Mouse (Mus musculus) CH12.LX (cell line): ENCODE results near the gene Ppp1r37. TPM values are rescaled to one million over a fixed set of nuclear protein-coding genes. Genes with fewer than 3 reads are reported as not detected.

Source experiments
- DNase-seq: peaks from one replicate; pipeline ENCODE4 v3.0.0-alpha.2; 2013; ENCODE audit errors: extremely low read depth
- H3K27ac ChIP-seq: 2 replicates; pipeline ENCODE4 v1.5.1; 2012; ENCODE audit warnings: low read depth, mild to moderate bottlenecking, control low read depth, moderate library complexity; ENCODE audit not compliant: insufficient read depth
- H3K27me3 ChIP-seq: replicated peaks from 2 replicates; pipeline ENCODE3; 2012; ENCODE audit warnings: inconsistent platforms
- H3K36me3 ChIP-seq, 2 experiments: replicated peaks in 1 of 2; 2 replicates each; pipeline versions ENCODE3 to v1.6.1; 2012; ENCODE audit warnings: inconsistent platforms in 1 of 2, low read length in 1 of 2, mild to moderate bottlenecking in 1 of 2, mixed read lengths in 1 of 2, moderate library complexity in 1 of 2; ENCODE audit not compliant: control insufficient read depth in 1 of 2, insufficient read depth in 1 of 2
- H3K4me1 ChIP-seq, 2 experiments: 2 replicates each; pipeline ENCODE4 v1.6.1; 2012; ENCODE audit warnings: inconsistent platforms in 1 of 2, moderate library complexity in 1 of 2; ENCODE audit not compliant: insufficient read depth in 2 of 2, control insufficient read depth in 1 of 2
- H3K4me2 ChIP-seq: 2 replicates; pipeline ENCODE4 v1.6.1; 2012; ENCODE audit warnings: low read depth, mild to moderate bottlenecking, control low read depth; ENCODE audit not compliant: poor library complexity, insufficient read depth, severe bottlenecking
- H3K4me3 ChIP-seq, 3 experiments: fragments of 150-350 bp in 1 of 3; sonication (generic) in 1 of 3; replicated peaks in 1 of 3; 2 replicates each; pipeline versions ENCODE3 to v1.5.1; 2011 to 2012; ENCODE audit warnings: low read depth in 2 of 3, low read length in 2 of 3, mild to moderate bottlenecking in 2 of 3, moderate library complexity in 2 of 3, control low read depth in 1 of 3, improper control_type of control experiment in 1 of 3, inconsistent platforms in 1 of 3, mixed read lengths in 1 of 3; ENCODE audit not compliant: poor library complexity in 1 of 3
- H3K79me2 ChIP-seq: replicated peaks from 2 replicates; pipeline ENCODE4 v1.6.1; 2012; ENCODE audit warnings: mild to moderate bottlenecking, moderate library complexity; ENCODE audit not compliant: control insufficient read depth, poor library complexity, insufficient read depth, severe bottlenecking; ENCODE audit errors: extremely low read depth
- H3K9ac ChIP-seq: 2 replicates; pipeline ENCODE4 v1.6.1; 2012; ENCODE audit warnings: low read depth, mild to moderate bottlenecking, control low read depth, moderate library complexity; ENCODE audit not compliant: insufficient read depth
- H3K9me3 ChIP-seq: replicated peaks from 2 replicates; pipeline ENCODE3; 2012; ENCODE audit warnings: low read length, inconsistent platforms, mixed read lengths
- BHLHE40 ChIP-seq: IDR thresholded peaks from 2 replicates; pipeline ENCODE4 v1.6.1; 2011; ENCODE audit warnings: mild to moderate bottlenecking, low read depth, low read length, improper control_type of control experiment
- CHD1 ChIP-seq: IDR thresholded peaks from 2 replicates; pipeline ENCODE4 v1.6.1; 2012; ENCODE audit warnings: low read depth, low read length, improper control_type of control experiment, inconsistent platforms
- ELF1 ChIP-seq: IDR thresholded peaks from 2 replicates; pipeline ENCODE4 v1.6.1; 2014; ENCODE audit warnings: low read depth, mild to moderate bottlenecking, inconsistent platforms, low read length, improper control_type of control experiment
- EP300 ChIP-seq: IDR thresholded peaks from 2 replicates; pipeline ENCODE4 v1.6.1; 2011; ENCODE audit warnings: low read length, improper control_type of control experiment
- HCFC1 ChIP-seq: IDR thresholded peaks from 2 replicates; pipeline ENCODE4 v1.6.1; 2012; ENCODE audit warnings: low read depth, mild to moderate bottlenecking, inconsistent platforms, low read length, improper control_type of control experiment
- IRF4 ChIP-seq: IDR thresholded peaks from 2 replicates; pipeline ENCODE4 v1.6.1; 2014; ENCODE audit warnings: low read depth, mild to moderate bottlenecking, inconsistent platforms, low read length, improper control_type of control experiment
- KAT2A ChIP-seq: IDR thresholded peaks from 2 replicates; pipeline ENCODE4 v1.6.1; 2012; ENCODE audit warnings: low read length, improper control_type of control experiment, inconsistent platforms; ENCODE audit not compliant: insufficient replicate concordance
- MAX ChIP-seq: IDR thresholded peaks from 2 replicates; pipeline ENCODE4 v1.6.1; 2011; ENCODE audit warnings: low read length, improper control_type of control experiment
- MEF2A ChIP-seq: IDR thresholded peaks from 2 replicates; pipeline ENCODE4 v1.6.1; 2014; ENCODE audit warnings: low read depth, mild to moderate bottlenecking, inconsistent platforms, low read length, improper control_type of control experiment, borderline replicate concordance
- MXI1 ChIP-seq: IDR thresholded peaks from 2 replicates; pipeline ENCODE4 v1.6.1; 2011; ENCODE audit warnings: mild to moderate bottlenecking, low read depth, low read length, improper control_type of control experiment
- NELFE ChIP-seq: IDR thresholded peaks from 2 replicates; pipeline ENCODE4 v1.6.1; 2011; ENCODE audit warnings: low read depth, low read length, improper control_type of control experiment
- NRF1 ChIP-seq: IDR thresholded peaks from 2 replicates; pipeline ENCODE4 v1.6.1; 2014; ENCODE audit warnings: low read depth, mild to moderate bottlenecking, inconsistent platforms, low read length, improper control_type of control experiment, moderate library complexity
- POLR2A ChIP-seq: IDR thresholded peaks from 2 replicates; pipeline ENCODE4 v1.6.1; 2011; ENCODE audit warnings: low read depth, mild to moderate bottlenecking, improper control_type of control experiment, low read length
- POLR2AphosphoS2 ChIP-seq: IDR thresholded peaks from 2 replicates; pipeline ENCODE4 v1.6.1; 2011; ENCODE audit warnings: low read depth, low read length, improper control_type of control experiment
- SMC3 ChIP-seq: IDR thresholded peaks from 2 replicates; pipeline ENCODE4 v1.6.1; 2011; ENCODE audit warnings: low read depth, low read length, improper control_type of control experiment
- UBTF ChIP-seq: IDR thresholded peaks from 2 replicates; pipeline ENCODE4 v1.6.1; 2012; ENCODE audit warnings: low read depth, mild to moderate bottlenecking, inconsistent platforms, low read length, improper control_type of control experiment, moderate library complexity
- ZMIZ1 ChIP-seq: IDR thresholded peaks from 2 replicates; pipeline ENCODE4 v1.6.1; 2012; ENCODE audit warnings: low read depth, mild to moderate bottlenecking, inconsistent platforms, low read length, improper control_type of control experiment
- ZNF384 ChIP-seq: IDR thresholded peaks from 2 replicates; pipeline ENCODE4 v1.6.1; 2012; ENCODE audit warnings: low read depth, low read length, improper control_type of control experiment, inconsistent platforms
- dilution Hi-C: fragments of 300-500 bp; cut with MboI; formaldehyde crosslinking; loops from 2 replicates; pipeline ENCODE4 v1.14.3; 2020; ENCODE audit warnings: low sequenced_read_pairs; ENCODE audit not compliant: extremely low pct_unique_long_range_greater_than_20kb, extremely low pct_ligation_motif_present
- in situ Hi-C: fragments of 300-500 bp; cut with MboI; formaldehyde crosslinking; loops from 3 replicates; pipeline ENCODE4 v1.14.3; 2019; ENCODE audit warnings: low sequenced_read_pairs, low pct_ligation_motif_present, low pct_unique_long_range_greater_than_20kb, mixed read lengths
- polyA plus RNA-seq: library from polyadenylated mRNA; unstranded; fragments of >175 nt; gene quantifications from 2 replicates; pipeline ENCODE4 v1.2.1, GENCODE M21; 2012; ENCODE audit warnings: low read depth; ENCODE audit not compliant: insufficient read length
- total RNA-seq, 2 experiments: library from RNA; depleted of rRNA; stranded (reverse); fragments of 300-350 nt in 1 of 2; fragments of >200 nt in 1 of 2; gene quantifications; 2 replicates each; pipeline ENCODE4 v1.2.3; 2012 to 2014

Gene Ppp1r37
- total and polyA plus RNA-seq, 3 experiments = 7.3 to 15.7 (median 13.8) TPM

GRCm38 (mm10) chr7:19540771-19541566 is 21.9 kb downstream of the Ppp1r37 start:
- Histone ChIP-seq H3K36me3 (peaks cover 11 to 75% of the 10 kb centered on the region in 2 experiments), H3K4me3 (no peak overlapping the region), H3K9ac (no peak overlapping the region), H3K4me1 (peaks cover 12 to 54% of the 10 kb centered on the region in 2 experiments), H3K27ac (no peak overlapping the region), H3K4me2 (no peak overlapping the region), H3K9me3 (no peaks in the 10 kb centered on the region), H3K79me2 (peaks cover 4% of the 10 kb centered on the region), H3K27me3 (no peaks in the 10 kb centered on the region)
- in situ Hi-C loops (loop anchor here (5.0 kb wide), 1 partner anchor 34 kb away; the partner anchor contains the start of genes Bloc1s3 and Trappc6a), dilution Hi-C loops (no loop called here)
- TF ChIP-seq MXI1 = no peak
- TF ChIP-seq ELF1 = no peak
- no peak for TF ChIP-seq SMC3
- no peak for TF ChIP-seq NELFE
- no peak for TF ChIP-seq KAT2A
- TF ChIP-seq POLR2A = no peak
- no peak for TF ChIP-seq NRF1
- TF ChIP-seq MEF2A = no peak
- TF ChIP-seq ZMIZ1 = no peak
- DNase-seq = no peak

- Histone ChIP-seq H3K4me2 (no peak overlapping the region), H3K4me1 (peaks cover 9 to 44% of the 10 kb centered on the region in 2 experiments), H3K4me3 (no peak overlapping the region), H3K36me3 (peaks cover 62 to 85% of the 10 kb centered on the region in 2 experiments), H3K79me2 (peaks cover 4% of the 10 kb centered on the region; the same call in 1 of the 2 replicates), H3K27ac (no peak overlapping the region), H3K9me3 (no peaks in the 10 kb centered on the region), H3K27me3 (no peaks in the 10 kb centered on the region), H3K9ac (no peak overlapping the region)
- dilution Hi-C loops = no loop called here
- DNase-seq = no peak
- TF ChIP-seq POLR2AphosphoS2 (no peak), UBTF (no peak), CHD1 (no peak), BHLHE40 (no peak), MAX (no peak), ZNF384 (no peak), IRF4 (no peak), SMC3 (no peak), MEF2A (no peak), EP300 (no peak), HCFC1 (no peak), NRF1 (no peak)
- TF ChIP-seq, all 38 proteins: peak for 0
- in situ Hi-C loops = no loop called here
Observed at GRCm38 (mm10) chr7:19534676-19535075, 28.2 kb downstream of the Ppp1r37 start.
